Mouse (Mus musculus): ENCODE results near the gene Hpca. TPM values are rescaled to one million over a fixed set of nuclear protein-coding genes. Genes with fewer than 3 reads are reported as not detected.

Hpca gene
- polyA plus RNA-seq, 1 experiment from 2014 or later, result 2.8 TPM

- no peaks in the 10 kb centered on the region for H3K36me3 ChIP-seq
- H3K4me3 ChIP-seq (replicated peaks), result no peak overlapping the region
- H3K9ac ChIP-seq, result no peak overlapping the region
- no peaks in the 10 kb centered on the region for H3K9me3 ChIP-seq (replicated peaks)
- WGBS, result 80% methylated on average over 5 of the region's 5 CpGs
- H3K27ac ChIP-seq, result no peak overlapping the region
- 0 out of 2 replicates have a peak, but pooled peaks cover 5% of the 10 kb centered on the region for H3K4me1 ChIP-seq
- ATAC-seq (replicated peaks; ENCODE audit: low FRiP score), result no peak
- no peaks in the 10 kb centered on the region for H3K27me3 ChIP-seq
- no peak overlapping the region for H3K4me2 ChIP-seq
These were observed 54.0 kb downstream of the Hpca start for GRCm38 (mm10) chr4:129067638-129068415.

- no peak overlapping the region for H3K4me2 ChIP-seq
- no peaks in the 10 kb centered on the region for H3K36me3 ChIP-seq
- H3K9me3 ChIP-seq (replicated peaks), result no peaks in the 10 kb centered on the region
- H3K4me1 ChIP-seq, result 0 out of 2 replicates have a peak, but pooled peaks cover 5% of the 10 kb centered on the region
- ATAC-seq (replicated peaks; ENCODE audit: low FRiP score), result no peak
- no peak overlapping the region for H3K27ac ChIP-seq
- H3K4me3 ChIP-seq (replicated peaks), result no peak overlapping the region
- H3K27me3 ChIP-seq, result no peaks in the 10 kb centered on the region
- no peak overlapping the region for H3K9ac ChIP-seq
These were observed 56.1 kb downstream of the Hpca start for GRCm38 (mm10) chr4:129065688-129066236.

GRCm38 (mm10) chr4:129062281-129063075 lies 59.4 kb downstream of the Hpca start:
- Histone ChIP-seq H3K4me2 (no peak overlapping the region), H3K36me3 (no peaks in the 10 kb centered on the region), H3K4me3 (replicated peaks) (no peak overlapping the region), H3K4me1 (peaks cover 16% of the 10 kb centered on the region), H3K27me3 (no peaks in the 10 kb centered on the region), H3K27ac (no peak overlapping the region), H3K9me3 (replicated peaks) (no peaks in the 10 kb centered on the region), H3K9ac (no peak overlapping the region)
- no peak for ATAC-seq (replicated peaks; ENCODE audit: low FRiP score)
- 81% methylated on average over 3 of the region's 3 CpGs for WGBS

Other genes with a start within 250 kb of the Hpca start
- 6.8 and 7.1 TPM in 2 replicates for gene Trim62, start 238.5 kb downstream of the Hpca start, polyA plus RNA-seq (2015; fragmentation: Nextera tagmentation; extraction: Ambion mirVana)
- 19.4 and 20.3 TPM in 2 replicates for gene Azin2, start 159.6 kb downstream of the Hpca start, polyA plus RNA-seq (2015; fragmentation: Nextera tagmentation; extraction: Ambion mirVana)
- gene Ak2, start 130.1 kb downstream of the Hpca start, polyA plus RNA-seq (2015; fragmentation: Nextera tagmentation; extraction: Ambion mirVana), result 224 and 231 TPM in 2 replicates
- 7.1 TPM in 2 replicates for gene Rnf19b, start 63.8 kb downstream of the Hpca start, polyA plus RNA-seq (2015; fragmentation: Nextera tagmentation; extraction: Ambion mirVana)
- gene Tmem54, start 16.5 kb downstream of the Hpca start, polyA plus RNA-seq (2015; fragmentation: Nextera tagmentation; extraction: Ambion mirVana), result 9.2 TPM in 2 replicates
- gene Fndc5, start 15.0 kb upstream of the Hpca start, polyA plus RNA-seq (2015; fragmentation: Nextera tagmentation; extraction: Ambion mirVana), result 5.1 and 5.5 TPM in 2 replicates
- gene S100pbp, start 67.7 kb upstream of the Hpca start, polyA plus RNA-seq (2015; fragmentation: Nextera tagmentation; extraction: Ambion mirVana), result 24.3 and 25.9 TPM in 2 replicates
- 81.3 and 87.4 TPM in 2 replicates for gene Yars, start 67.7 kb upstream of the Hpca start, polyA plus RNA-seq (2015; fragmentation: Nextera tagmentation; extraction: Ambion mirVana)
- gene C77080, start 139.4 kb upstream of the Hpca start, polyA plus RNA-seq (2015; fragmentation: Nextera tagmentation; extraction: Ambion mirVana), result 8.3 and 9.1 TPM in 2 replicates
- 1.1 and 1.6 TPM in 2 replicates for gene Sync, start 165.6 kb upstream of the Hpca start, polyA plus RNA-seq (2015; fragmentation: Nextera tagmentation; extraction: Ambion mirVana)
- 430 and 490 TPM in 2 replicates for gene Rbbp4, start 213.3 kb upstream of the Hpca start, polyA plus RNA-seq (2015; fragmentation: Nextera tagmentation; extraction: Ambion mirVana)
- gene Zbtb8os, start 213.7 kb upstream of the Hpca start, polyA plus RNA-seq (2015; fragmentation: Nextera tagmentation; extraction: Ambion mirVana), result 46.9 and 47.5 TPM in 2 replicates

All from kidney, embryonic 15.5 days (tissue).